Mouse (Mus musculus) left cerebral cortex, adult 8-10 months (tissue): ENCODE measurements around the gene Gm17509. TPM values are rescaled to one million over a fixed set of nuclear protein-coding genes. Genes with fewer than 3 reads are reported as not detected.

Source experiments
- DNase-seq, 2 experiments: peaks; one replicate each; pipeline ENCODE4 v3.0.0; 2022; ENCODE audit warnings: low spot score in 2 of 2
- total RNA-seq, 4 experiments: library from RNA; stranded (reverse); gene quantifications; 2 replicates each; pipeline ENCODE4 v1.2.4; 2022

The Gm17509 gene
- 1 to 10 TPM; 1.3 to 1.6 (median 1.4) TPM for total RNA-seq

GRCm38 (mm10) chr13:117220501-117221321 is at the start of gene Gm17509:
Gene Gm17509 (minus strand): TSS chr13:117221075.
- peak; percentile 38 to 50 for DNase-seq

- DNase-seq, result no peak
Observed at GRCm38 (mm10) chr13:117267963-117268362, 47.1 kb upstream of the Gm17509 start.

- no peak for DNase-seq
Observed at GRCm38 (mm10) chr13:117266156-117266555, 45.3 kb upstream of the Gm17509 start.

GRCm38 (mm10) chr13:117260704-117261103 is 39.8 kb upstream of the Gm17509 start:
- DNase-seq, result no peak

GRCm38 (mm10) chr13:117242621-117243020 is 21.7 kb upstream of the Gm17509 start:
- DNase-seq, result no peak

- no peak for DNase-seq
Observed at GRCm38 (mm10) chr13:117242063-117242462, 21.2 kb upstream of the Gm17509 start.

GRCm38 (mm10) chr13:117237111-117237510 is 16.2 kb upstream of the Gm17509 start:
- no peak for DNase-seq

- DNase-seq, result peak in 1 of 2 experiments; percentile 21
Observed at GRCm38 (mm10) chr13:117235530-117236212, 14.8 kb upstream of the Gm17509 start.

GRCm38 (mm10) chr13:117234486-117234885 is 13.6 kb upstream of the Gm17509 start:
- DNase-seq, result no peak

- no peak for DNase-seq
Observed at GRCm38 (mm10) chr13:117233808-117234207, 12.9 kb upstream of the Gm17509 start.

GRCm38 (mm10) chr13:117230371-117231110 is 9.7 kb upstream of the Gm17509 start:
- DNase-seq, result no peak

- DNase-seq, result no peak
Observed at GRCm38 (mm10) chr13:117225561-117225960, 4.7 kb upstream of the Gm17509 start.

GRCm38 (mm10) chr13:117224901-117225300 is 4.0 kb upstream of the Gm17509 start:
- DNase-seq, result no peak

GRCm38 (mm10) chr13:117223125-117223524 is 2.2 kb upstream of the Gm17509 start:
- no peak for DNase-seq

GRCm38 (mm10) chr13:117219871-117220500 is 889 bp downstream of the Gm17509 start:
- DNase-seq, result no peak

- no peak for DNase-seq
Observed at GRCm38 (mm10) chr13:117218092-117218491, 2.8 kb downstream of the Gm17509 start.

GRCm38 (mm10) chr13:117217621-117218020 is 3.3 kb downstream of the Gm17509 start:
- DNase-seq, result no peak

- DNase-seq, result no peak
Observed at GRCm38 (mm10) chr13:117216752-117217363, 4.0 kb downstream of the Gm17509 start.

GRCm38 (mm10) chr13:117216126-117216525 is 4.7 kb downstream of the Gm17509 start:
- no peak for DNase-seq

- DNase-seq, result no peak
Observed at GRCm38 (mm10) chr13:117215481-117215880, 5.4 kb downstream of the Gm17509 start.

GRCm38 (mm10) chr13:117211386-117211875 is 9.4 kb downstream of the Gm17509 start:
- DNase-seq, result no peak
